Mouse (Mus musculus): Measurements from ENCODE around the gene Map3k6.

- no peak for TF ChIP-seq CTCF (IDR thresholded peaks at IDR 0.05; ENCODE audit: low read depth, low read length)
- TF ChIP-seq POLR2A (IDR thresholded peaks at IDR 0.05; ENCODE audit: borderline replicate concordance, low read depth, low read length): no peak
Measured at GRCm38 (mm10) chr4:133255392-133255791, 14.8 kb downstream of the Map3k6 start.

Data from bone marrow macrophage, adult 2 months (primary cell).